Mouse (Mus musculus) spleen, adult 12 weeks (tissue): ENCODE measurements around the gene Slc16a5.
"Not testable (repeated sequence)": the region's sequence is repeated elsewhere in the genome, so short reads cannot be mapped to it uniquely, and the experiment has no call there.

ENCODE experiments used
- DNase-seq: peaks from one replicate; pipeline ENCODE4 v3.0.0; 2022; ENCODE audit warnings: low spot score

Slc16a5 gene

GRCm38 (mm10) chr11:115448075-115448474 lies 14.2 kb upstream of the Slc16a5 start:
- DNase-seq: no peak

GRCm38 (mm10) chr11:115448998-115449397 lies 13.3 kb upstream of the Slc16a5 start:
- DNase-seq: no peak

GRCm38 (mm10) chr11:115450176-115450575 lies 12.1 kb upstream of the Slc16a5 start:
- no peak for DNase-seq

- DNase-seq: no peak
Observed at GRCm38 (mm10) chr11:115451781-115452241, 10.5 kb upstream of the Slc16a5 start.

- DNase-seq: no peak
Observed at GRCm38 (mm10) chr11:115452281-115452860, 9.9 kb upstream of the Slc16a5 start.

GRCm38 (mm10) chr11:115453306-115453705 lies 9.0 kb upstream of the Slc16a5 start:
- DNase-seq: no peak

GRCm38 (mm10) chr11:115454822-115455221 lies 7.5 kb upstream of the Slc16a5 start:
- DNase-seq: not testable (repeated sequence)

- DNase-seq: no peak
Observed at GRCm38 (mm10) chr11:115455619-115456018, 6.7 kb upstream of the Slc16a5 start.

GRCm38 (mm10) chr11:115456182-115456581 lies 6.1 kb upstream of the Slc16a5 start:
- no peak for DNase-seq

GRCm38 (mm10) chr11:115457405-115457804 lies 4.9 kb upstream of the Slc16a5 start:
- no peak for DNase-seq

- DNase-seq: no peak
Observed at GRCm38 (mm10) chr11:115460976-115461375, 1.3 kb upstream of the Slc16a5 start.

- no peak for DNase-seq
Observed at GRCm38 (mm10) chr11:115461846-115462242, 430 bp upstream of the Slc16a5 start.

- no peak for DNase-seq
Observed at GRCm38 (mm10) chr11:115463397-115463796, 1.1 kb downstream of the Slc16a5 start.

GRCm38 (mm10) chr11:115464851-115465250 lies 2.6 kb downstream of the Slc16a5 start:
- DNase-seq: no peak

- DNase-seq: no peak
Observed at GRCm38 (mm10) chr11:115467217-115467618, 4.9 kb downstream of the Slc16a5 start.

- DNase-seq: no peak
Observed at GRCm38 (mm10) chr11:115472183-115472582, 9.9 kb downstream of the Slc16a5 start.

- peak; percentile 88 for DNase-seq
Observed at GRCm38 (mm10) chr11:115473626-115474275, 11.5 kb downstream of the Slc16a5 start.

- DNase-seq: peak; percentile 80
Observed at GRCm38 (mm10) chr11:115475025-115475757, 12.9 kb downstream of the Slc16a5 start, which contains the start of gene Armc7. Armc7 (plus strand) TSS chr11:115475667.

GRCm38 (mm10) chr11:115475758-115476237 lies 13.5 kb downstream of the Slc16a5 start:
- no peak for DNase-seq

GRCm38 (mm10) chr11:115476630-115477029 lies 14.4 kb downstream of the Slc16a5 start:
- DNase-seq: not testable (repeated sequence)

GRCm38 (mm10) chr11:115477388-115477787 lies 15.1 kb downstream of the Slc16a5 start:
- DNase-seq: not testable (repeated sequence)

GRCm38 (mm10) chr11:115478296-115478938 lies 16.1 kb downstream of the Slc16a5 start:
- DNase-seq: no peak
